Mouse (Mus musculus): Measurements from ENCODE around the gene Crip3. TPM values are rescaled to one million over a fixed set of nuclear protein-coding genes. Genes with fewer than 3 reads are reported as not detected.

Gene Crip3
- total RNA-seq (2014; rRNA removed) (0.52 and 1.1 TPM in 2 replicates), polyA plus RNA-seq (2015; fragmentation: Nextera tagmentation; extraction: Ambion mirVana) (2.8 and 4.3 TPM in 2 replicates)

DNA sequence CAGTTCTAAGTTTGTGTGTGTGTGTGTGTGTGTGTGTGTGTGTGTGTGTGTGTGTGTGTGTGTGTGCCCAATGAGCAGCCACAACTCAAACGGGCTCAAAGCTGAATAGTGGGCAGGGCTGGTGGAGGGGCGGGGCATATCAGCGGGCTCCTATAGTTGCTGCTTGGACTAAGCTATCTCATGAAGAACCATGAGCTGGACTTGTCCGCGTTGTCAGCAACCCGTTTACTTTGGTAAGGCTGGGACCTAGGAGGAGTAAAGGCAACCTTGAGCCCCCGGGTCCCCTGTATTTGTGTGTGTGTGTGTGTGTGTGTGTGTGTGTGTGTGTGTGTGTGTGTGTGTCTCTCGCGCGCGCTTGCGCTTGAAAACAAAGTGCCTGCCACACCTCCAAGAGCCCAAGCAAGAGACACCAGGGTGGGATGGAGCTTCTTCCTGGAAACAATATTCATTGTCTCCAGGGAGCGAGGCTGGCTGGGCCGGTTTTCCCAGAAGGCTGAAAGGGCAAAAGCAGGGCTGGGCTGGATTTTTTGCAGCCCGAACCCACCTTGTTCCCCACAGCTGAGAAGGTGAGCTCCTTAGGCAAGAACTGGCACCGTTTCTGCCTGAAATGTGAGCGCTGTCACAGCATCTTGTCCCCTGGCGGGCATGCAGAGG, at the start of gene Crip3:
Gene Crip3, plus strand, starts transcription at position 166 of the 654 bp plus-strand sequence.
- Histone ChIP-seq H3K4me1 (ENCODE audit: insufficient read depth) (no peaks in the 10 kb centered on the region), H3K27ac (ENCODE audit: low read depth, low read length) (no peak within 1 kb of the TSS), H3K4me2 (ENCODE audit: low read depth) (peak within 1 kb of the TSS; percentile 27; the same call in 1 of the 2 replicates), H3K9ac (no peak within 1 kb of the TSS), H3K9me3 (ENCODE audit: low read length) (no peaks in the 10 kb centered on the region), H3K27me3 (ENCODE audit: insufficient read depth, low read length) (no peaks in the 10 kb centered on the region), H3K36me3 (ENCODE audit: insufficient read depth) (no peaks in the 10 kb centered on the region), H3K4me3 (ENCODE audit: low read depth, low read length) (no peak within 1 kb of the TSS)
- ATAC-seq (no peak), DNase-seq (no peak)
- no peak for TF ChIP-seq CTCF (IDR thresholded peaks at IDR 0.05; ENCODE audit: low read depth)
- 12% methylated on average over 18 of the region's 18 CpGs for WGBS

DNA sequence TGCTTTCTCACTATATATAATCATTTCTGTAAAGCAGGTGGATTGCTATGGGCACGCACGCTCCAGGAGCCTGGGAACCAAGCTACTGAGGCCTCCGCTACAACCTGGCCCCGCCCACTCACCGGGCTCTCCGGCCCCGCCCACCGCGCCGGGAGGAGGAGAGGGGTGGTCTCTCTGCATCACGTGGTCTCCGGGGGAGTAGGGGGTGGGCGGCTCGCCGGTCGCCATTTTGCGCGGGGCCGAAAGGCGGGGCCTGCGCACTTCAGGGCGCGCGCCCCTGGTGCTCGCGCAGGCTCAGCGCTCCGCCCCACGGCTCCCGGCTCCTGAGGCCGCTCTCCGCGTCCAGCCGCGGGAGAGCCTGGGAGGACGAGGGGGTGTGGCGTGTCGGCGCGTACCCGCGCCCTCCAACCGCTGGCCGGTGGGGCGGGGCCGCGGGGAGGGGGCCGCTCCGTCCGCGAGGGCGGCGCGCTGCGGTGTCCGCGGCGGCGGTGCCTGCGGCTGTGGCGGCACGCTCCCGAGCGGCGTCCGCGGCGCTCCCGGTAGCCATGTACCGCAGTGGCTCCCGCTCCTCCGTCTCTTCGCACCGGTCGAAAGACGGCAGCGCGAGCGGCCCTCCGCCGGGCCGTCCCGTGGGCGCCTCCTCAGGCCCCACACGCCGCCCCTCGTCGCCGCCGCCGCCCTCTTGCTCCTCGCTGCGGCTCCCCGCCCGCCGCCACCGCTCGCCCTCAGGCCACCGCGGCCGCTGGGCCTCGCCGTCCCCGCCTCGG, 45.2 kb upstream of the Crip3 start, which contains the start of gene Zfp318:
Gene Zfp318, plus strand, starts transcription at position 438 of the 767 bp plus-strand sequence.
- Histone ChIP-seq H3K9ac (peak within 1 kb of the TSS; percentile 88), H3K27ac (ENCODE audit: low read depth, low read length) (peak within 1 kb of the TSS; percentile 89), H3K27me3 (ENCODE audit: insufficient read depth, low read length) (no peaks in the 10 kb centered on the region), H3K4me3 (ENCODE audit: low read depth, low read length) (peak within 1 kb of the TSS; percentile 85), H3K4me2 (ENCODE audit: low read depth) (peak within 1 kb of the TSS; percentile 79), H3K4me1 (ENCODE audit: insufficient read depth) (peaks cover 14% of the 10 kb centered on the region; the same call in 1 of the 2 replicates), H3K36me3 (ENCODE audit: insufficient read depth) (peaks cover 10% of the 10 kb centered on the region; the same call in 1 of the 2 replicates), H3K9me3 (ENCODE audit: low read length) (no peaks in the 10 kb centered on the region)
- 0 out of 2 replicates have a peak, but pooled peaks have one; percentile 11 for TF ChIP-seq CTCF (IDR thresholded peaks at IDR 0.05; ENCODE audit: low read depth)
- DNase-seq (peak; percentile 96), ATAC-seq (peak; percentile 97)
- 1% methylated on average over 47 of the region's 105 CpGs for WGBS

DNA sequence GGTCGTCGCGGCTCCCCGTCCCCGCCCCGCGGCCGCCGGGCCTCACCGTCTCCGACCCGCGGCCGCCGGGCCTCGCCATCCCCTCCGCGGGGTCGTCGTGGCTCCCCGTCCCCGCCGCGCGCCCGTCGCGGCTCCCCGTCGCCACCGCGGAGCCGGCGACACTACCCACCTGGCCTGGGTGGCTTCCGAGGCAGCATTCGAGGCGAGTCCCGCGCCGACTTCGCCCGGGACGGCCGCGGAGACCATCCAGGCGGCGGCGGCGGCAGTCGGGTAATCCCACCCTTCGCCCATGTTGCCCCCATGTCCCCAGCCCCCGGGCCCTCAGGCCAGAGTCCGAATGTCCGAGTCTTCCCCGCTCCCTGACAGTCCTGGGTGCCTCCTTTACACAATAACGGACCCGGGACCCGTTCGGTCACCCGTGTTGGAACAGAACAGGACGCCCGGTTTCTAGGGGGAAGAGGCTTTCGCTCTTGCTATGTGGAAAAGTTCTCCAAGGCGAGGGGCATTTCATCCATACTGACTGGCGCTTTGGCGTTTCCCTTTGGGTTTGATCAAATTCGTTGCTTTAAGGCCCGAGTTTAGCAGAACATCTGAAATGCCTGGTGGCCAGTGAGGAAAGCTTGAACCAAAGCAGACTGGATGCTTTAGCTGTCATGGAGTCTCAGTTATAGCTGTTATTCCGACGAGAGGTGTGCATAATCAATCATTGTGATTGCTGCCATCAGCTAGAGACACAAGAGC, 44.5 kb upstream of the Crip3 start:
- no peaks in the 10 kb centered on the region for H3K27me3 ChIP-seq (ENCODE audit: insufficient read depth, low read length)
- H3K4me2 ChIP-seq (ENCODE audit: low read depth), result peak overlapping the region; percentile 79
- no peaks in the 10 kb centered on the region for H3K9me3 ChIP-seq (ENCODE audit: low read length)
- TF ChIP-seq CTCF (IDR thresholded peaks at IDR 0.05; ENCODE audit: low read depth), result no peak
- DNase-seq (peak; percentile 42), ATAC-seq (peak; percentile 32; the same call in 1 of the 2 replicates)
- H3K9ac ChIP-seq, result peak overlapping the region; percentile 88
- peaks cover 14% of the 10 kb centered on the region; the same call in 1 of the 2 replicates for H3K4me1 ChIP-seq (ENCODE audit: insufficient read depth)
- peak overlapping the region; percentile 85 for H3K4me3 ChIP-seq (ENCODE audit: low read depth, low read length)
- 4% methylated on average over 69 of the region's 70 CpGs for WGBS
- H3K36me3 ChIP-seq (ENCODE audit: insufficient read depth), result peaks cover 10% of the 10 kb centered on the region; the same call in 1 of the 2 replicates
- peak overlapping the region; percentile 89 for H3K27ac ChIP-seq (ENCODE audit: low read depth, low read length)

DNA sequence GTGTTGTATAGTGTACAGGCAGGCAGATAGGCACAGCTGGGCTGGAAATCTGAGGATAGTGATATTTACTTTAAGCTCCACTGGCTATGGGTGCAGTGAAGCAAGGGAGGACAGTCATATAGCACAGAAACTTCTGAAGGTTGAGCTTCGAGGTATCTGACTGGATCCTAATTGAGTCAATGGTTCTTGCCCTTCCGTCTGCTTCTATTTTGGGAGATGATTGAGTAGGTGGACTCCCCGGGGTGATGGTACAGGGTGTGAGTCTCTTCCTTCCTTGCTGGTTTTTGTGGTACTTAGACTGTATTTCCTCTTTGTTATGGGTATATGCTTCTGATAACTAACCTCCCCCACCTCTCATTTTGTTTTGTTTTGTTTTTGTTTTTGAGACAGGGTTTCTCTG, 40.5 kb upstream of the Crip3 start:
- no peak for DNase-seq
- H3K27me3 ChIP-seq (ENCODE audit: insufficient read depth, low read length), result no peaks in the 10 kb centered on the region
- ATAC-seq, result no peak
- H3K9ac ChIP-seq, result no peak overlapping the region
- H3K4me1 ChIP-seq (ENCODE audit: insufficient read depth), result peaks cover 14% of the 10 kb centered on the region; the same call in 1 of the 2 replicates
- no peak overlapping the region for H3K4me2 ChIP-seq (ENCODE audit: low read depth)
- WGBS, result 83% methylated on average over 3 of the region's 3 CpGs
- no peak overlapping the region for H3K4me3 ChIP-seq (ENCODE audit: low read depth, low read length)
- H3K36me3 ChIP-seq (ENCODE audit: insufficient read depth), result peaks cover 15% of the 10 kb centered on the region; the same call in 1 of the 2 replicates
- TF ChIP-seq CTCF (IDR thresholded peaks at IDR 0.05; ENCODE audit: low read depth), result no peak
- no peaks in the 10 kb centered on the region for H3K9me3 ChIP-seq (ENCODE audit: low read length)
- H3K27ac ChIP-seq (ENCODE audit: low read depth, low read length), result no peak overlapping the region

DNA sequence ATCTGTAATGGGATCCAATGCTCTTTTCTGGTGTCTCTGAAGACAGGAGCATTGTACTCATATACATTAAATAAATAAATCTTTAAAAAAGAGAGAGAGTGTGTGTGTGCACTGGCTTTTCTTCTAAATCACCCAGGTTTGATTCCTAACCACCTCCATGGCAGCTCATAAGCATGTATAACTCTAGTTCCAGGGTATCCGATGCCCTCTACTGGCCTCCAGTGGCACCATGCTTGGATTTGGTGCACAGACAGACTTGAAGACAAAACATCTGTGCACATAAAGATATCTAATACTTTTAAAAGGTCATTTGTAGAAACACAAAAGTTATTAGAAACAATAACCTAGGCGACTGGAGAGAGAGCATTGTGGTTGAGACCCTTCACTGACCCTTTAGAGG, 35.7 kb upstream of the Crip3 start:
- WGBS, result 47% methylated on average over 2 of the region's 2 CpGs
- ATAC-seq (no peak), DNase-seq (peak; percentile 65)
- Histone ChIP-seq H3K36me3 (ENCODE audit: insufficient read depth) (peaks cover 26% of the 10 kb centered on the region), H3K9ac (no peak overlapping the region), H3K27ac (ENCODE audit: low read depth, low read length) (no peak overlapping the region), H3K4me1 (ENCODE audit: insufficient read depth) (no peaks in the 10 kb centered on the region), H3K4me2 (ENCODE audit: low read depth) (no peak overlapping the region), H3K27me3 (ENCODE audit: insufficient read depth, low read length) (no peaks in the 10 kb centered on the region), H3K4me3 (ENCODE audit: low read depth, low read length) (no peak overlapping the region), H3K9me3 (ENCODE audit: low read length) (no peaks in the 10 kb centered on the region)
- TF ChIP-seq CTCF (IDR thresholded peaks at IDR 0.05; ENCODE audit: low read depth), result peak; percentile 74

DNA sequence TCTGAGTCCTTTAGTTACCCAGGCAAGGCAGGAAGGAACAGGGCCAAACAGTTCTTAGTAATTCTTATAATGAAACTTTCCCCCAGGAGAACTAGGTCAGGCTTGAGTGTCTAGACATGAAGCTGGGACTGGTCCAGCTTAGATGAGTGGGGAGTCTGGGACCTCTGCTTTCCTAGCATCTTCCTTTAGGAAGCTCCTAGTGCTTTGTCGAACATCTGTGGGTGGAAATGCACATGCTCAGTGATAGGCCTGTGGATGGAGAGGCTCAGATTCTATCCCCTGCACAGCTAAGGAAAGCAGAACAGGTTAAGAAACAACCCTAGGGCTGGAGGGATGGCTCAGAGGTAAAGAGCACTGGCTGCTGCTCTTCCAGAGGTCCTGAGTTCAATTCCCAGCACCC, 34.1 kb upstream of the Crip3 start:
- DNase-seq (no peak), ATAC-seq (no peak)
- H3K4me2 ChIP-seq (ENCODE audit: low read depth), result no peak overlapping the region
- no peak overlapping the region for H3K27ac ChIP-seq (ENCODE audit: low read depth, low read length)
- 81% methylated on average over 1 of the region's 1 CpGs for WGBS
- no peaks in the 10 kb centered on the region for H3K9me3 ChIP-seq (ENCODE audit: low read length)
- peaks cover 33% of the 10 kb centered on the region for H3K36me3 ChIP-seq (ENCODE audit: insufficient read depth)
- no peaks in the 10 kb centered on the region for H3K4me1 ChIP-seq (ENCODE audit: insufficient read depth)
- no peak overlapping the region for H3K4me3 ChIP-seq (ENCODE audit: low read depth, low read length)
- H3K9ac ChIP-seq, result no peak overlapping the region
- TF ChIP-seq CTCF (IDR thresholded peaks at IDR 0.05; ENCODE audit: low read depth), result no peak
- no peaks in the 10 kb centered on the region for H3K27me3 ChIP-seq (ENCODE audit: insufficient read depth, low read length)
